Mouse (Mus musculus) left cerebral cortex, adult 8-10 months (tissue): Measurements from ENCODE around the gene Uvrag. TPM values are rescaled to one million over a fixed set of nuclear protein-coding genes. Genes with fewer than 3 reads are reported as not detected.
A peak's percentile ranks its signal among the peaks of the same experiment; 100 is the strongest.

ENCODE experiments used
- DNase-seq, 2 experiments: peaks; one replicate each; pipeline ENCODE4 v3.0.0; 2022; ENCODE audit warnings: low spot score in 2 of 2
- total RNA-seq, 4 experiments: library from RNA; stranded (reverse); gene quantifications; 2 replicates each; pipeline ENCODE4 v1.2.4; 2022

The Uvrag gene
- total RNA-seq, 4 experiments from 2014 or later, result 53.5 to 64.9 (median 54.4) TPM

- no peak for DNase-seq
These were observed 40.4 kb downstream of the Uvrag start for GRCm38 (mm10) chr7:99100573-99100972.

DNA sequence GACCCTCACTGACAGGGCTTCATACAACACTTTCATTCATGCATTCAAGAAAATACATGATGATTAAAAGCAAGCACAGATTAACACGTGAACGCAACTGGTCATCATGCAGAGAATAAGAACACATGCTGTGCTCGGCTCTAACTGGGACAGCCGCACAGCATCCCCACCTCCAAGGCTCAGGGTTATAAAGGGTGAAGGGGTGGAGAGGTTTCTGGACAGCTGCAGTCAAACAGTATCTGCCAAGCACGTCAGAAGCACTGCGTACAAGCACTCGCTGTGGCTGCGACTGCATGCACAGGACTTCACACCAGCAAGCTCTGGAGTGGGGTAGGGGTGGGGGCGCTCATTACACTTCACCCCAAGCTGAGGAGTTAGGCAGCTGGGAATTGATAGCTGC, 40.9 kb downstream of the Uvrag start:
- no peak for DNase-seq

DNA sequence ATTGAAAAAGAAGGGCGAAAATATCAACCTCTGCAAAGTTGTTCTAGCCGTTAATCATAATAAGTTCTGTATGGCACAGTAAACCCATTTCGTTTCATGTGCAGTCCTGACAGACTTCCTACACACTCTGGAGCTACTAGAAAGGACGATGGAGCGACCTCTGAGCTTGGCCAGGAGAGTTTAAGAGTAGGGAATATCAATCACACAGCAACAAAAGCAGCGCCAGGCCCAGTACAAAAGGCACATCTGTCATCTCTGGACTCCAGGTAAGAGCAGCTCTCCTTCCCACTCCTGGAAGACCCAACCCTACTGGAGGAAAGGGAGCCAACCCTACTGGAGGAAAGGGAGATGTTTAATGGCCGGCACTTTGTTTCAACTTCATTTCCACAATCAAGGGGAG, 43.2 kb downstream of the Uvrag start:
- no peak for DNase-seq

DNA sequence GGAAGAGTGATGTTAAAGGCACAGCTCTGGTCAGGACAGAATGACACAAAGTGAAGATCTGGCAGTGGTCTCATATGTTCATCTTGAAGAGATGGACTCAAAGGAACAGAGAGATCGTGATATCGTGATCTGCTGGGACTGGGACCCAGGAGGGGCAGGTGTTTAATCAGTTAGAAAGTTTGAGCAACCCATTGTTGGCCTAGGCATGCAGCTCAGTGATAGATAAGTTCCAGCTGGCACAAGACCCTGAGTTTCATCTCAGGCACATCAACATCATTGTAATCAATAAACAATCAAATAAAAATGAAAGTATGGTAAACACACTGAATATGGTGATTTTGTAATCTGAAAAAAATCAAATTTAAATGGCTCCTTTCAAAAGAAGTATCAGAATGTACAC, 43.8 kb downstream of the Uvrag start:
- no peak for DNase-seq

- no peak for DNase-seq
These were observed 45.8 kb downstream of the Uvrag start for GRCm38 (mm10) chr7:99095191-99095590.

DNA sequence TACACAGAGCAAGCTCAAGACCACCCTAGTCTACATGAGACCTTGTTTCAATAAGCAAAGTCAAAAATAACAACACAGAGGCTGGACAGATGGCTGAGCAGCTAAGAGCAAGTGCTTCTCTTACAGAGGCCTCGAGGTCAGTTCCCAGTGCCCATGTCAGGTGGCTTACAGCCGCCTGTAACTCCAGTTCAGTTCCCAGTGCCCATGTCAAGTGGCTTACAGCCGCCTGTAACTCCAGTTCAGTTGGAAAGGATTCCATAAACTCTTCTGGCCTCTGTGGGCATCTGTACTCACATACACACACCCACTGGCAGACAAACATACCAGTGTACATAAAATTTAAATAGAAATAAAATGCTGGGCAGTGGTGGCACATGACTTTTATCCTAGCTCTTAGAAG, 46.6 kb downstream of the Uvrag start:
- DNase-seq, result no peak

GRCm38 (mm10) chr7:99091915-99092645, 48.9 kb downstream of the Uvrag start:
- no peak for DNase-seq

- DNase-seq, result no peak
These were observed 51.2 kb downstream of the Uvrag start for GRCm38 (mm10) chr7:99089716-99090115.

GRCm38 (mm10) chr7:99088576-99089346, 52.2 kb downstream of the Uvrag start:
- no peak for DNase-seq

DNA sequence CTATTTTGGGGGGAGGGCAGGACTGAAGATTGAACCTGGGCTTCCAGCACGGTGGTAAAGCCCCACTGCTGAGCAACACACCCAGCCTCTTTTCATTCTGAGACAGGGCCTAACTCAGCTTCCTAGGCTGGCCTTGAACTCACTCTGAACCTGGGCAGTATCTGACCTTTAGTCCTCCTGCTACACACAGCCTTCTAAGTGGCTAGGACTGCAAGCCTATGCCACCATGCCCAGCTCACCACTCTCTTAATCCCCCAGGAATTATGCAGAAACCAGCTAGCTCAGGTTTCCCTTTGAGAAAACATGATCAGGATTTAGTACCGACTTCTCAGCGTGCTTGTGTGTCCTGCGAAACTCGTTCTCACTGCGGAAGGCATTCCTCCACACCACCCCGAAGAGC, 53.4 kb downstream of the Uvrag start:
- DNase-seq, result no peak

GRCm38 (mm10) chr7:99086646-99087443, 54.1 kb downstream of the Uvrag start:
- no peak for DNase-seq

DNA sequence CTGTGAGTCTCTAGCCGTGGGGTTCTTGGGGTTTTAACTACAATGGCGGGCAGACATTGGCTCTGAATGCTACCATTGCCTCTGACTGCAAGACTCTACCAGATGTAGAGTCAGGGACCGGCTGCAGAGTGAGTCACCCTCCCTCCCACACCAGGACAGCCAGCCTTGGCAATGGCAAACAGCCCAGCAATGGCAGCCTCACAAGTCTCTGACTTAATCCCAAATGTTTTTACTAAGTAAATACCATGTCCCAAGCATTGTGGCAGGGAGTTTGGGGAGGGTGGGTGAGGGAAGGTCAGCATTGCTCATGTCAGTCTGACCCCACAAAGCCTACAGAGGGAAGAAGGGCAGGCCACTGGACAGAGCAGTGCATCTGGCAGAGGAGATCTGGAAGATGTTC, 55.7 kb downstream of the Uvrag start:
- no peak for DNase-seq

- peak in 1 of 2 experiments; percentile 55 for DNase-seq
These were observed 61.4 kb downstream of the Uvrag start for GRCm38 (mm10) chr7:99079522-99079921.

- no peak for DNase-seq
These were observed 62.1 kb downstream of the Uvrag start for GRCm38 (mm10) chr7:99078805-99079204.

DNA sequence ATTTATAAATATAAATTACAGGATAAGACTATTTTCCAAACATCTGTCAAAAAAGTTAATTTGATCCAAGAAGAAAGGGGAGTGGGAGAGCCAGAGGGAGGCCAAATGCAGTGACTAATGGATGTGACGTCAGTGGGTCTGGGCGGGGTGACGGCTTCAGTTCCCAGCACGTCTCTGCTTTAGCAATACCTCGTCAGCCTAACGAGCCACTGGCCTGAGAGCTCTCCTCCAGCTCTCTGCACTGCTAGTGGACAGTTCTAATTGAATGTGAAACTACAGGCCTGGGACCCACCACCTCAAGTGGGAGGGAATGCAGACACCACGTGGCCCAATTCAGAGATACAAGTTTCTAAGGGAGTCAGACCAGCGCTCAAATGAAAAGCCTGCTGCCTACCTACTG, 63.7 kb downstream of the Uvrag start:
- no peak for DNase-seq

DNA sequence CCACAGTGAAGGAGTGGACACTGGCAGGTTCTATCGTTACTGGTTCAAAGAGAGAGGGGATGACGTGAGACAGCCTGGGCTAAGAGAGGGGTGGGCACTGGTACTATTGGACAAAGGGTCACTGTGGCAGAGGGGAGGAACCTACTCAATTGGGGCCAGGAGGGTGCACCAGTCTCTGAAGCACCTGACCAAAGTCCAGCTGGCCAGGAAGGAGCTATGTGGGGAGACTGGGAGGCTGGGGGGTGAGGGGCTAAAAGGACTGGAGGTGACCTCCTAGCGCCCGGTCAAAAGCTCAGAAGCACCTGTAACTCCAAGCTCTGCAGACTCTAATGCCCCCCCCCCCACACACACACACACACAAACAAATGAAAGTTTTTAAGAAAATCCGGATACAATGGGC, 65.8 kb downstream of the Uvrag start:
- DNase-seq, result no peak

GRCm38 (mm10) chr7:99073734-99074372, 67.1 kb downstream of the Uvrag start:
- DNase-seq, result no peak

DNA sequence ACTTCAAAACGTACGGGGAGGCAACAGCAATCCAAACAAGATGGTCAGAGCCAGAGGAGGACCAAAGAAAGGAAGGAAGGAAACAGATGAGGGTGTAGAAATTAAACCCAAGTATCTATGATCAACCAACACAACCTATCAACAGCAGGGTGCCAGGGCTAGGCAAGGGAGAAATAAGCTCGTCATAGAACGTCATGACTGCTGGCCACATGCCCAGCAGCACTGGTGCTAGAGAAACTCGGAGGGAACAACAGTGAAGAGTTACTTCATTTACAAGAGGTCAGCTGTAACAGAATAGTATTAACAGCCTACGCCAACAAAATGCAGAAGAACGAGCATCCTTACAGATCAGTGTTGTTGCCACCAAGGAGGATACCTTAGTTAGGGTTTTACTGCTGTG, 73.2 kb downstream of the Uvrag start:
- no peak for DNase-seq

GRCm38 (mm10) chr7:99065920-99066319, 75.0 kb downstream of the Uvrag start:
- no peak for DNase-seq

- no peak for DNase-seq
These were observed 75.5 kb downstream of the Uvrag start for GRCm38 (mm10) chr7:99065391-99065831.

- DNase-seq, result no peak
These were observed 76.1 kb downstream of the Uvrag start for GRCm38 (mm10) chr7:99064795-99065194.
